ENCODE assay signal across 8 mouse cellular contexts in genomic region chr4:139312632-139313031, GRCm38 (mm10). TPM values are rescaled to one million over a fixed set of nuclear protein-coding genes. Genes with fewer than 3 reads are reported as not detected.
DNase-seq lines count a peak whose midpoint lies in the region; ATAC-seq lines count a peak whose summit lies in the region.

No protein-coding gene starts in this region.

- peaks cover 38% of the 10 kb centered on the region for H3K36me3 ChIP-seq in limb, embryonic 12.5 days

- H3K9ac ChIP-seq in limb, embryonic 12.5 days (replicated peaks): no peak overlapping the region

- WGBS in limb, embryonic 12.5 days: 63% methylated on average over 4 of the region's 4 CpGs

- intact Hi-C loops in gastrocnemius, postnatal 36 days (cut with DNase I): no loop called here
- intact Hi-C loops in left cerebral cortex, postnatal 4 days (cut with DNase I): no loop called here

- H3K4me2 ChIP-seq in limb, embryonic 12.5 days: no peak overlapping the region

- H3K9me3 ChIP-seq in limb, embryonic 12.5 days: no peaks in the 10 kb centered on the region

- H3K27me3 ChIP-seq in limb, embryonic 12.5 days: no peaks in the 10 kb centered on the region

- no peak for ATAC-seq in limb, embryonic 12.5 days (ENCODE audit: insufficient number of reproducible peaks, insufficient read depth, low FRiP score, low TSS enrichment, low read depth)

- peaks cover 20% of the 10 kb centered on the region for H3K4me1 ChIP-seq in limb, embryonic 12.5 days (replicated peaks)

- DNase-seq in gastrocnemius, adult 18-20 months (ENCODE audit: low spot score): peak; percentile 27
- DNase-seq in gastrocnemius, postnatal 36 days: no peak
- peak; percentile 75 for DNase-seq in A20 (ENCODE audit: low read depth, low spot score)
- peak; percentile 60 for DNase-seq in T-cell, adult 2 months (ENCODE audit: low spot score)
- DNase-seq in thymus, postnatal 14 days: peak; percentile 61
- no peak for DNase-seq in frontal cortex, postnatal 25 days (ENCODE audit: low spot score in 2 of 2)
- DNase-seq in left cerebral cortex, postnatal 4 days: no peak

- H3K4me3 ChIP-seq in limb, embryonic 12.5 days (replicated peaks): 0 out of 2 replicates have a peak overlapping the region, but pooled peaks have one; percentile 93

- H3K27ac ChIP-seq in limb, embryonic 12.5 days: no peak overlapping the region

RNA-seq across cellular contexts. Expression of gene Akr7a5, which starts 2.1 kb away (rescaled TPM):
- 10 to 100 TPM; 32.5 to 34.9 TPM for total RNA-seq in gastrocnemius, adult 18-20 months (2021)
- 10 to 100 TPM; 32.8 to 33.3 TPM for total RNA-seq in gastrocnemius, postnatal 36 days (2021)
- 146 and 150 TPM in 2 replicates for polyA plus RNA-seq in limb, embryonic 12.5 days (2016; fragmentation: Nextera tagmentation; extraction: Ambion mirVana)
- total RNA-seq in left cerebral cortex, postnatal 4 days (2021): 10 to 100 TPM; 24.9 to 26.4 TPM

RNA-seq across cellular contexts. Expression of gene Pqlc2, which starts 2.1 kb away (rescaled TPM):
- total RNA-seq in gastrocnemius, adult 18-20 months (2021): 1 to 10 TPM; 5.6 to 7.8 TPM
- 1 to 10 TPM; 5.4 to 5.7 TPM for total RNA-seq in gastrocnemius, postnatal 36 days (2021)
- 15.3 and 16.1 TPM in 2 replicates for polyA plus RNA-seq in limb, embryonic 12.5 days (2016; fragmentation: Nextera tagmentation; extraction: Ambion mirVana)
- 10 to 100 TPM; 12.7 to 12.9 TPM for total RNA-seq in left cerebral cortex, postnatal 4 days (2021)

RNA-seq across cellular contexts. Expression of gene Mrto4, which starts 39.7 kb away (rescaled TPM):
- 10 to 100 TPM; 30.5 to 31.4 TPM for total RNA-seq in gastrocnemius, adult 18-20 months (2021)
- 10 to 100 TPM; 32.4 to 33.0 TPM for total RNA-seq in gastrocnemius, postnatal 36 days (2021)
- 132 and 139 TPM in 2 replicates for polyA plus RNA-seq in limb, embryonic 12.5 days (2016; fragmentation: Nextera tagmentation; extraction: Ambion mirVana)
- total RNA-seq in left cerebral cortex, postnatal 4 days (2021): 10 to 100 TPM; 60.1 to 65.3 TPM

RNA-seq across cellular contexts. Expression of gene Emc1, which starts 39.8 kb away (rescaled TPM):
- 10 to 100 TPM; 28.7 to 32.7 TPM for total RNA-seq in gastrocnemius, adult 18-20 months (2021)
- total RNA-seq in gastrocnemius, postnatal 36 days (2021): 10 to 100 TPM; 28.2 to 29.1 TPM
- polyA plus RNA-seq in limb, embryonic 12.5 days (2016; fragmentation: Nextera tagmentation; extraction: Ambion mirVana): 29.4 and 30.5 TPM in 2 replicates
- total RNA-seq in left cerebral cortex, postnatal 4 days (2021): 10 to 100 TPM; 70.7 to 80.4 TPM

RNA-seq across cellular contexts. Expression of gene Ubr4, which starts 39.8 kb away (rescaled TPM):
- 100 to 1,000 TPM; 109 to 115 TPM for total RNA-seq in gastrocnemius, adult 18-20 months (2021)
- 10 to 100 TPM; 91.3 to 94.0 TPM for total RNA-seq in gastrocnemius, postnatal 36 days (2021)
- polyA plus RNA-seq in limb, embryonic 12.5 days (2016; fragmentation: Nextera tagmentation; extraction: Ambion mirVana): 68.6 and 70.6 TPM in 2 replicates
- total RNA-seq in left cerebral cortex, postnatal 4 days (2021): 100 to 1,000 TPM; 176 to 185 TPM

Comparison
In these comparisons a context has a peak if more than half of its experiments do, and no peak if none do; other contexts are left out.
1. DNase-seq: peak in gastrocnemius, adult 18-20 months (single experiment), A20 (single experiment), T-cell, adult 2 months (single experiment) and thymus, postnatal 14 days (single experiment); none in gastrocnemius, postnatal 36 days (0 of 2), frontal cortex, postnatal 25 days (0 of 2) and left cerebral cortex, postnatal 4 days (single experiment).